Mouse (Mus musculus) adrenal gland, adult 2 months (tissue): ENCODE results near the gene Dynlt1a. TPM values are rescaled to one million over a fixed set of nuclear protein-coding genes. Genes with fewer than 3 reads are reported as not detected.
"Not testable (repeated sequence)": the region's sequence is repeated elsewhere in the genome, so short reads cannot be mapped to it uniquely, and the experiment has no call there.

Source experiments
- DNase-seq: peaks from one replicate; pipeline ENCODE4 v3.0.0; 2021
- long read RNA-seq: library from polyadenylated mRNA; stranded (forward); transcript quantifications from one replicate; pipeline ENCODE4 v2.0.0, GENCODE M21; 2021
- polyA plus RNA-seq: library from polyadenylated mRNA; depleted of rRNA; stranded (reverse); fragments of >200 nt; gene quantifications from 2 replicates; pipeline ENCODE4 v1.2.3, GENCODE M21; 2012; rRNA removed
- total RNA-seq, 2 experiments: library from RNA; stranded (reverse); gene quantifications; 2 replicates each; pipeline ENCODE4 v1.2.3; 2021

Gene Dynlt1a
- total RNA-seq (1 to 10 TPM; 2.2 to 3.4 TPM), polyA plus RNA-seq (2.2 and 2.4 TPM in 2 replicates)
- long read RNA-seq, partial matches to known transcripts: 0 of 5 reads
- long read RNA-seq, other reads (novel, unspliced or antisense): 1 of 5 reads

DNA sequence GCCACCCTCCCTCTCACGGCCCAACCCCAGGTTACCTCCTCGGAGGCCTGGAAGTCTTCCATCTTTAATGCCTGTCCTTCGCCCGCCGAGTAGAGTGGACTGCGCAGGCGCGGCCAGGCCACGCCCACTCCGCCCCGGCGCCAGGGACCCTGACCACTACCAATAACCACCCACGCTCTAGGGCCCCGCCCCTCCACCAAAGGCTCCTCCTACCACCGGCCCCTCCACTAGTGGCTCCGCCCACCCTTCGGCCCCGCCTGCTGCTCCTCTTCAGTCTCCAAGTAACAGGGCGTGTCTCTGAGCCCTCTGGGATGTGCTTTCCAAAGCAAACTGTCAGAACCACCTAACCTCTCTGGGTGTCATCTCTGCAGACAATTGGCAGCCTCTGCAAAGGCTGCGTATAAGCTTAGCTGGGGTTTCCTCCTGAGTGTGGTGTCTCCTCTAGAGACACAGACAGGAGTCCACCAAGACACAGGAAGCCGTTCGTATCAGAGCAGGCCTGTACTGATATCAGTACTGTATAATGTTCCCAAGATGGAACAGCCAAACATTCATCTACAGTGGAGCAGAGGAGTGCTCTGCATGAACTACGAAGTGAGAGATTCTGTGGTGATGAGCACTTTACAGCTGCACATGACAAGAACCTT lies at the start of gene Dynlt1a:
Gene Dynlt1a (minus strand): TSS at position 162 of the 647 bp plus-strand sequence.
- DNase-seq: peak; percentile 99

DNA sequence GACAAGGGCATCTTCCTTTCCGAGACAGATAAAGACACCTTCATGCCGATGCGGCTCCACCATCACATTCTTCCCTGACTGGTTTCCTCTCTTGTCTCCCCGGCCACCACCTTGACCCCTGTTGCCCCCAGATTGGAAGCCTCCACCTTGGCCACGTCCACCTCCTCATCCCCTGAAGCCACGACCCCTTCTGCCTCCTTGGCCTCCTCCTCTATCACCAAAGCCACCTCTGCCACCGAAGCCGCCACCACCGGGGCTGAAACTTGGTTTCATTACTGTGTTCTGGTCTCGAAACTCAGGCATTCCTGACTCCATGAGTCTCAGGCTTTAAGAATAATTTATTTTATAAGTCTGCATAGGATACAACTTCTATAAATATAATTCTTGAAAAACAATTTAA lies 38.0 kb upstream of the Dynlt1a start:
- not testable (repeated sequence) for DNase-seq

DNA sequence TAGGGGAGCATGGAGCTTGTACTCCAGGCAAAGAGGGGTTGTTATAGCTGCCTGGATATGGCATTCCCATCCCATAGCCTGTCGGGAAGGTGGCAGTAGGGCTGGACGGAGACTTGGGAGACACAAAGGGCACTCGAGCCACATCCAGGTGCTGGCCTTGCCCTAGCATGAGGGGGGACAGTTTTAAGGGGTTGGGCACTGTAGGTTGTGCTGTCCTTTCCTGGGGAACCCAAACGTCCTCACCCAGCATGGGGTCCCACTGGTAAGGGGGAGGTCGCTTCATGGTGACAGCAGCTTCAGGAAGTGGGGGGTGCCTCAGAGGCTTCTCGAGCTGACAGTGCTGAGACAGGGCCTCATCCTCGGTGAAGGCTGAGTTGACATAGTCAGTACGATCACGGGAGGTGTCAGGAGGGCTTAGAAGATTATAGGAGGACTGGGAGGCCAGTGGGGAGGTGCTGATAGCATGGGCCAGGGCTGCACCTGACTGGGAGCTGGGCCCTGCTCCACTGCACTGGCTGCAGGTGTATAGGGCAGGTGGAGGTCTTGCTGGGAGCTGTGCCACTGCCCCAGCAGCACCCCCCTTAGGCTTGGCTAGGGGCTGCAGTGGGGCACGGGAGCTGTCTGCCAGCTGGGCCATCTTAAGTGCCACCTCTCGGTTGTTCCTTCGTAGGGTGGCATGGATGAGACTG lies 25.4 kb upstream of the Dynlt1a start:
- DNase-seq: not testable (repeated sequence)

DNA sequence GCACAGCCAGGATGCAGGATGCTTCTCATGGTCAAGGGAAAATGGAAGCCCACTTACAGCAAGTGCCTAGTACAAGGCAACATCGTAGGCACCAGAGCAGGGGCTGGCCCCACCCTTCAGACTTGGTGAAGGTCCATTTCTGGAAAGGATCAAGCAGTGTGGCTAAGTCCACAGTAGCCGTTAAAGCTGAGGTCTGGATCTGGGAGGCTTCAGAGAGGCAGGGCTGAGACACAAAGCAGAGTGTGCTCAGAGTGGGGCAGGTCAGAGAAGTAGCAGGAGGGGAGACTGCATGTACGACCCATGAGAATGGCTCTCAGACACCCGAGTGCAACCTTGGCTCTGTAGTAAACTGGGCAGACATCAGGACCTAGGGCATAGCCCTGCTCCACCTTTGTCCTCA lies 11.7 kb upstream of the Dynlt1a start:
- not testable (repeated sequence) for DNase-seq

DNA sequence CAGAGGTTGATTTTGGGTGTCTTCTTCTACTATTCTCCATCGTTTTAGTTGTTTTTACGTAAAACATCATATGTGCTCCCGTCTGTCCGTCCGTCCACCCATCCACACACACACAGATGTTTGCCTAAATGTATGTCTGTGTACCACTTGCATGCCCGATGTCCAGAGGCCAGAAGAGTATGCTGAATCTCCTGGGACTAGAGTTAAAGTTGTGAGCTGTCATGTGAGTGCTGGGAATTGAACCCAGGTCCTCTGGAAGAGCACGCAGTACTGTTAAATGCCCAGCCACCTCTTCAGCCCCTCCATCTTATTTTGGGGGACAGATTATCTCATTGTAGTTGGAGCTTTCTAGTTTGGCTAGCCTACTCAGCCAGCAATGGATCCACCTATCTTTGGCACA lies 10.3 kb upstream of the Dynlt1a start:
- DNase-seq: not testable (repeated sequence)

DNA sequence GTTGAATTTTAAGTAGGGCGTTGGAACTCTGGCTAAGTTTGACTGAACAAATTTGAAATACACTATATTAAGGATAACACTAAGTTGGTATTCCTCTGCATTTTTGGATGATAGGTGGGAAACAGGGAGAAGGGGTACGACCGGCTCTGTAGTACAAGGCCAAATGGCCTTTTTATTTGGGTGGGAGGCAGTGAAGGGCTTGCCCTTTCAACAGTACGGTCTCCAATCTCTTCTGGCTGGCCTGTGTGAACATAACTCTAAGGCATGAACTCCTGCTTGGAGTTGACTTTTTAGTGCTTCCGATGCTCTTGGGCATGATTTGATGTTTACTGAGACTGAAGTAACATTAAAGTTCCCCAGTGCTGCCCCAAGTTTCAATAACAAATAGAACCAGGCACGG lies 8.2 kb upstream of the Dynlt1a start:
- not testable (repeated sequence) for DNase-seq

DNA sequence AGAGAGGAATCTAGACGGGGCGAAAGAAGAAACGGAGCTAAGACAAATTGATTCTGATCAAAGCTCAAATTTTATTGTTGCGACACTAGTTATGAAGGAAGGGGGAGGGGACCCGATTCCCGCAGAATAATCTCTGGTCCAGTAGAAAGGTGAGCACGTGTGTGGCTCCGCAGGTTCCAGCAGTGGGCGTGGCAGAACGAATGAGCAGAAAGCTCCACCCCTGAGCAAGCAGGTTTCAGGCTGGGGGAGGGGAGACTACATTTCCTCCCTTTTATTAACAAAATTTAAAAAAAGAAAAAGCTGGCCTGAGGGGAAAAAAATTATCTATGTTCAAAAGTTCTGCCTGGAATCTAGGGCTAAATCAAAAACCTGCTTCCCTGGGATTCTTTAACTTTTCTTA lies 7.7 kb upstream of the Dynlt1a start:
- not testable (repeated sequence) for DNase-seq

DNA sequence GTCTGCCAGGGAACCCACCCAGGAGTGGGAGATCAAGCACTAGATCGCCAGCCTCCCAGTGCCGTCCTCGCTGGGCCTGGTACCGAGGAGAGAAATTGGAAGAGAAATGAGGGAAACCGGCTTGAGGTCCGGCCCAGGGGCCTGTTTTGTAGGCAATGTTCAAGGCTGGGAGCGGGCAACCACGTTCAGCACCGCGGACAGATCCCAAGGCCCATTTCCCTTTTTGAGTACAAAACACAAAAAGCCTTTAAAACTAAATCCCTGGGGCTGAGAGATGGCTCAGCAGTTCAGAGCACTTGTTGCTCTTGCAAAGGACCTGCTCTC lies 4.4 kb upstream of the Dynlt1a start:
- not testable (repeated sequence) for DNase-seq

DNA sequence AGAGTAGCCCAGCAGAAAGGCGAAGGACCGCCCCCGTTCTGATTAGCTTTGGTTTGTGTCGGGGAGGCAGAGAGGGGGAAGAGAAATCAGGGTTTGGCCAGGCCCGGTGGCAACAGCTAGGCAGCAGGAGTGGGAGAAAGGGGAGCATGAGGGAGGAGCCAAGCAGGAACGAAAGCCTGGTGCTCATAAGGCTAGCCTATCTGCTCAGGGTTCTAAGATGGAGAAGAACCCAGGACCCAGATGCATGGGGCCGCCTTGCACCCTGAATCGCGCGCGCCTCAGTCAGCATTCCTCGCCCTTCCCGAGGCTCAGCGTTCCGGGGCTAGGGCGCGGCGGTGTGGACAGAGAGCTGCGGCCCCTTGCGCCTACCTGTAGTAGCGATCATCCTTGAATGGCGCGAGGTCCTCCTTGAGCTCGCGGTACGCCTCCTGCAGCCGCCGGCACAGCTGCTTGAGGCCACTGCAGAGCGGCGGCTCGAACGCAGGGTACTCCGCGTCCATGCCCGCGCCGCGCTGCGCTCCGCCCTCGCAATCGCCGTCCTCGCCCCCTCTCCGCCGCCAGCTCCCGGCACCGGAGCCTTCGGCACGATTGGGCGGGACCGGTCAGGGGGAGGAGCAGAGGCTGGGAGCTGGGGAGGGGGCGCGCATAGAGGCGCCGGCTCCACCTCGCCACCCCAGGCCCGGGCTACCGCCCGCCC lies 3.9 kb upstream of the Dynlt1a start:
- DNase-seq: not testable (repeated sequence)

DNA sequence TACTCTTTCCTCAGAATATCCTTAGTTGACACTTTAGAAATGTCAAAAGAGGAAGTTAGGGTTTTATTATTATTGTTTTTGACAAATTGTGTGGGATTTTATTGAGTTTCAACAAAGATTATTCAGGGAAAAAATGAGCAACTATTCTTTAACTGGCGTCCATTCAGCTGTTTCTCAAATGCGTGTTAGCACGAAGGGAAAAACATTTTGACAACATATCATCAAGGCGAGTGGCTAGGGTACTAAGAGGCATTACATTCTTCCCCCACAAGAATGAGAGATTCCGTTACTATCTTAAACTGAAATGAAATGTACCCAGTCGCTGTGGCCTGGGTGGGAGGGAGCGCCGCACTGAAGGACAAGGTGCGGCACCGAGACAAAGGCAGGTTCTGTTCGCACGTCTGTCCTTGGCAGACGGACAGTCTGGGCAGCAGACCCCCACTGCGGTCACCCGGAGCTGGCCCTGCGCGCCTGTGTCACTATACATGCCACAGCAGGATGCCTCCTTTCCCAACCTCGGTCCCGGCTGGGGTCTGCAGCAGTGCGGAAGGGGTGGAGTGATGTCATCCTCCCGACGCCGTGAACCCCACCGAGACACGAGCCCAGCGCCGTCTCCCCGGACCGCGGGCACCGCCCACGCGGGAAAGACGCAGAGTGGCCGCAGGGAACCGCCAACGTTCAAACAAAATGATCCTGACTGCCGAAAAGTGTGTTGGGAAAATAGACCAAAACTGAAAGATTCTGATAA lies 747 bp downstream of the Dynlt1a start:
- DNase-seq: peak; percentile 70

DNA sequence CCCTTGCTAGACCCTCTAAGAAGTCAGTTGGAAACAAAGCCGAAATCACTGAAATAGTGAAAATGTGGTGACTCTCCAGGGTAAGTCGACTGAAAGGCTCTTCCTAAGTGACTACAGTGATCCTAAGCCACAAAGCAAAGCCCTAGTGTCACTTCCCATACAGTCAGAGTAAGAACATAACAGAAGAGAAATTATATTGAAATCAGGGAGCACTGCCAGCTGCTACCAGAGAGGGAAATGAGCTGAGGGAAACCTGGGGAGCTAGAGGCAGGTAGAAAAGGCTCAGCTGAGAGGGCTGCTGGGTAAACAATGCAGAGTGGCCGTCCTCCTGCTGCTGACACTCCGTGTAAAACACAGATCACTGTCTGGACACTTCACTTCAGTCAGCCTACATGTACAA lies 1.6 kb downstream of the Dynlt1a start:
- not testable (repeated sequence) for DNase-seq

DNA sequence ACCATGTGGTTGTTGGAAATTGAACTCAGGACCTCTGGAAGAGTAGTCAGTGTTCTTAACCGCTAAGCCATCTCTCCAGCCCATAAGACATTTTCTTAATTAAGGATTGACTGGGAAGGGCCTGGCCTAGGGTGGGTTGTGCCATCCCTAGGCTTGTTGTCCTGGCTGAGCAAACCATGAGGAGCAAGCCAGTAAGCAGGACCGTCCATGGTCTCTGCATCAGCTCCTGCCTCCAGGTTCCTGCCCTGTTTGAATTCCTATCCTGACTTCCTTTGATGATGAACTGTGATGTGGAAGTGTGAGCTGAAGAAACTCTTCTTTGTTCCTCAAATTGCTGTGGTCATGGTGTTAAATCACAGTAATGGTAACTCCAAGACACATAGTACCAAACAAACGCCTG lies 2.8 kb downstream of the Dynlt1a start:
- not testable (repeated sequence) for DNase-seq

DNA sequence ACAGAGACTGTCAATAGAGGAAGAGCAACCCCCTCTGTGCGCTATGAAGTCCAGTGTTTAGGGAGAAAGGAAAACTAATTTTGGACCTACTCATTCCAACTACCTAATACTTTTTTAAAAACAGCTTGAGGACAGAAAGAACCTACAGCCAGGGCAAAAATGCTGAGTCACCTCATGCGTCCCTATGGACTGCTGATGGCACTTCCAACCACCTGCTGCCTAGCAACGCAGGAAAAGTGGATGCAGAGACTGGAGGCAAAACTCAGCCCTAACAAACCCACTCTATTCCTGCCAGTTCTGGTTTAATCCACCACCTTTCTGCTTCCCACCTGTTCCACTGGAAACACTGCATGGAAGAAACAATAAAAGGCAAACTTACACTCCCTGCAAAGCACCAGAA lies 4.5 kb downstream of the Dynlt1a start:
- DNase-seq: not testable (repeated sequence)

DNA sequence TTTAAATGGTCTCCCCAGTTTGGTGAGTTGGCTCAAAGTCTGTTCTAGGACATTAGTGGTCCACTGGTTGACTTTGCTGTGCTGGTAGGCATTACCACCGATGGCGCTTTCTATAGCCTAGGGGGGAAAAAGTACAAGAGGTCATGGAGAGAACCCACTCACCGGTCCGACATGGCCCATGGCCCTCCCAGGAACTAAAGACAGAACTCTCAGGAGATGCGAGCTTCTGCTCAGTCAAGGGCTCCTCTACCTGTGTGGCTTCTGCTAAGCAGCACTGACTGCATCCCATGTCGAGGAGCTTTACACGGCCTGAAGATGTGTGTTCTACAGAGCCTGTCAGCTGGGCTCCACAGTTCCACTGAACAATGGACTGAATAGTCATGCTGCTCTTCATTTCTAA lies 5.6 kb downstream of the Dynlt1a start:
- not testable (repeated sequence) for DNase-seq

DNA sequence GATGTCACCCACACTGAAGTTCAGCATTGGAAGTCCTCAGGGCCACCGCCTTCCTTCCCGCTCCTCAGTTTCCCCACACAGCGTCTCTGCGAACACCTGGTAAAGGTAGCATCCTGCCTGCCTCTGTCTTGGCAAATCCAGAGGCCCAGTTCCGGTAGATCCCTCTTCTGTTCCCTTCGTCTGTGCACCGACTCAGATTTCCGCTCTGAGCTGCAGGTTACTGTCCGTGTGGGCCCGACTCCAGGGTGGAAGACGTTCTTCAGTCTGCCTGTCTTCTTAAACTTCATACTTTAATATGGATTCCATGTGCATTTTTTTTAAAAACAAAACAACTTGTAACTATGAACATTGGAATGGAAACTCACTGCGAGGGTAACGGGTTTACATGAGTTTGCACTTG lies 10.8 kb downstream of the Dynlt1a start:
- not testable (repeated sequence) for DNase-seq

DNA sequence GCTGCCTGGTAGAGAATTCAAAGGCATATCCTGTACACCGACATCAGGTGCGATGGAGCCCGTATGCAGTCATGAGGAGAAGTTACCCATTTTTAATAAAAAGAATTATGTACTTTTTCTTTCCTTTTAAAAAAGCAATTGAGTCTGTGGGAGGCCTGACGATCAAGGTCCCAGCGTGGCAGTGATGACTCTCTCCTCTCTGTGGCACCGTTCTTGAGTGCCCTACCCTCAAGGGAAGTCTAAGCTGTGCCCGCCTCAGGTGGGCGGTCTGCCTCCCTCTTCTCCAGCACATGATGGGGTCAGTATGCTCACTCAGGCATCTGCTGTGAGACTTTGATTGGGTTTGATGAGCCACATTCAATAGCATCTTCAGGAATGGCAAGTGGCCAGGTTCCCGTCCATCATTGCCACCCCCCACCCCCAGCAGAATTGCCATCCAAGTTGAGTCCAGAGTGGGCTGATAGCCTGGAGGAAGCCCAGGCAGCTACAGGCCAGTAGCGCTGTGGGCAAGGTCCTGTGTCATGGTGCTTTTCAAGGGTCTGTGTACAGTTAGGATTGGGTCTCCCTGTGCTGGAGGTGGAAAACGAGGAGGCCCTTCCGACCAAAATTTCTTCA lies 11.5 kb downstream of the Dynlt1a start:
- DNase-seq: not testable (repeated sequence)

DNA sequence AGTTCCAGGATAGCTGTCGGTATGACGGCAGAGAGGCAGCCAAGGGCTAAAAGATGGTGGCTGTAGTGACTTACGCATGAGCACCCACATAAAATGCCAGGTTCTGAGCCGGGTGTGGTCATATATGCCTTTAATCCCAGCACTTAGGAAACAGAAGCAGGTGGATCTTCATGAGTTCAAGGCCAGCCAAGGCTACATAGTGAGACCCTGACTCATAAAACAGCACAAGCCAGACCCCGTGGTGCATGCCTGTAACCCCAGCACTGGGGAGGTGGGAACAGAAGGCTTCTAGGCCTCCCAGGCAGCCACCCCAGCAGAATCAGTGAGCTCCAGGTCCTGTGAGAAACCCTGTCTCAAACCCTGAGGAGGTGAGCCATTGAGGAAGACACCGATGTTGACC lies 12.4 kb downstream of the Dynlt1a start:
- DNase-seq: not testable (repeated sequence)

DNA sequence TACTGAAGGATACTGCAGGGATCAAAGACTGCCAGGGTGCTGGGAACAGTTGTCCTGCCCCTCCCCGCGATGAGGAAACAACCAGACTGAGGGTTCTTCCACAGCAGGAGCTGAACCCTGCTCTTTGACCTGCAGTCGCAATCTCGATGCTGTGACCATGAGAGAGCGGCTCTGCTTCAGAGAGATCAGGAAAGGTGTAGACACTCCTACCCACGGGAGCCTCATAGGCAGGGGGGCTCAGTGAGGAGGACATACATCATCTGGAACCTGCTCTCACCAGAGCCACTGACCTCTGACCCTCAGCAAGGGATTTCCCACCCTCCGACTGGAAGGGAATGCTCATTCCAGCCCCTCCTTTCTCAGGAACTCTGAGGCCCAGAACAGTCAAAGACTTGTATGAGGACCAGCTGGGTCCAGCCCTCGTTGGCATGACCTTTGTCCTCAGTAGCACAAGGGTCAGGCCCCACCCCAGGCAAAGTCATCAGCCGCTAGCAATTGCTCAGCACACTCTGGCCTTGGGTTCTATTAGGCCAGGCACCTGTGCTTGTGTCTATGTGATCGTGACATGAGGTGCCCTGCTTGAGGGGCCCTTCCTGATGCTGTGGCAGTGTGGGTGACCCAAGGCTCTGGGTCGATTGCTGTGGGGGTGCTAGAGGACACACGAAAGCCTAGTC lies 17.0 kb downstream of the Dynlt1a start:
- DNase-seq: not testable (repeated sequence)

DNA sequence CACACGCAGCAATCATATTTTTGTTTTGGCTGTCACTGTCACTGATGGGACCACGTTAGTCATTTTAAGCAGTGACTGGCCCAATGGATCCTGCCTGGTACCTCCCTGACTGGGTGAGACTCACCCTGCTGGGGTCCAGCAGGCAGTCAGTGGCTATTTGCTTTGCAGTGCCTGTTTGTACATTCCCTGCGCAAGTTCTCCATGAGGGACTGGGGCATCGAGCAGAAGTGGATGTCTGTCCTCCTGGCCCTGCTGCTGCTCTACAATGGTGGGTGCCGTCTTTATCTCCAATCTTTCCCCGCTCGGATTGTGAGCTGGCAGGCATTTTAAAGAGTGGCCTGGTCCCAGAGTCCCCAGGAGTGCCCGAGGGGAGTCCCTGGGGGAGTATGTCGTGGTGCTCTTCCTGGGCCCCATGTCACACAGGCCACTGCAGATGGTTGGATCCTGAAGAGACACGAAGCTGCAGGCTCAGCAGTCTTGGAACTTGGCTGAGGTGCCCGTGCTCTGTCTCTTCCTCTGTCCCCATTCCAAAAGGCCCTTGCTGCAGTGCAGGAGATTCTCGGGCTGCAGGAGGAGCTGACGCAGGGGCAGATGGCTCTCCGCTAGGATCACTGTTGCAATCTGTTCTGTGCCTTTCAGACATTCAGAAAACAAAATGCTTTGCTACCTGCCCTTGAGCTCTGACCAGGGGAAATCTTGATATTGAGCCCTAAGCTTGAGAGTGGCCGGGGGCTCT lies 20.1 kb downstream of the Dynlt1a start:
- not testable (repeated sequence) for DNase-seq

DNA sequence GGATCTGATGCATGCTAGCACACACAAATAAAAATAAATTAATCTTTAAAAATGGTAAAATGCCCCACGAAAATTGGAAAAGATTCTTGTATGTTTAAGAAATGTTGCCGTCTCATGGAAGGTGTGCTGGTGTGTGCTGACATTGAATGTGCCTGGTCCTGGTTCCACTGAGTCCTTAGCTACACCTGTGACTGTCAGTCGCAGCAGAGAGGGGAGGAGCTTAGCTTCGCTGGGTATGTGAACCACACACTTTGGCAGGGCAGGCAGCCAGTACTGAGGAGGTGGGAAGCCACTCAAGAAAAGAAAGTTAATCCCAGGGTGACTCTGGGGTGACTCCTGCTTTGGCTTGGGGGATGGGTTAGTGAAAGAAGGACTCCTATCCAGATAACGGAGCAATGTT lies 23.4 kb downstream of the Dynlt1a start:
- DNase-seq: not testable (repeated sequence)
